Mouse (Mus musculus) fat pad, adult 2 months (tissue): ENCODE data around the gene Mnd1.

ENCODE experiments used
- DNase-seq: peaks from one replicate; pipeline ENCODE4 v3.0.0-alpha.2; 2011; ENCODE audit warnings: low read depth, low spot score; ENCODE audit errors: extremely low read depth

The Mnd1 gene

GRCm38 (mm10) chr3:84165391-84165790 is 9.8 kb upstream of the Mnd1 start:
- DNase-seq: no peak

GRCm38 (mm10) chr3:84157559-84158350 is 2.2 kb upstream of the Mnd1 start:
- DNase-seq: no peak

GRCm38 (mm10) chr3:84157011-84157410 is 1.4 kb upstream of the Mnd1 start:
- DNase-seq: no peak

GRCm38 (mm10) chr3:84156105-84156504 is 519 bp upstream of the Mnd1 start:
- no peak for DNase-seq

GRCm38 (mm10) chr3:84155146-84155545 is 440 bp downstream of the Mnd1 start:
- DNase-seq: no peak

- no peak for DNase-seq
Measured at GRCm38 (mm10) chr3:84154721-84155141, 855 bp downstream of the Mnd1 start.

GRCm38 (mm10) chr3:84149831-84150230 is 5.8 kb downstream of the Mnd1 start:
- DNase-seq: no peak

- no peak for DNase-seq
Measured at GRCm38 (mm10) chr3:84140947-84141346, 14.6 kb downstream of the Mnd1 start.

GRCm38 (mm10) chr3:84136509-84136908 is 19.1 kb downstream of the Mnd1 start:
- no peak for DNase-seq

- DNase-seq: no peak
Measured at GRCm38 (mm10) chr3:84135933-84136332, 19.7 kb downstream of the Mnd1 start.

GRCm38 (mm10) chr3:84135387-84135786 is 20.2 kb downstream of the Mnd1 start:
- no peak for DNase-seq

GRCm38 (mm10) chr3:84131369-84131768 is 24.2 kb downstream of the Mnd1 start:
- DNase-seq: no peak

- no peak for DNase-seq
Measured at GRCm38 (mm10) chr3:84130776-84131175, 24.8 kb downstream of the Mnd1 start.

GRCm38 (mm10) chr3:84128871-84129870 is 26.4 kb downstream of the Mnd1 start:
- DNase-seq: no peak

GRCm38 (mm10) chr3:84127431-84127830 is 28.2 kb downstream of the Mnd1 start:
- DNase-seq: no peak

- no peak for DNase-seq
Measured at GRCm38 (mm10) chr3:84126721-84127120, 28.9 kb downstream of the Mnd1 start.

GRCm38 (mm10) chr3:84125704-84126289 is 29.8 kb downstream of the Mnd1 start:
- DNase-seq: no peak

- DNase-seq: no peak
Measured at GRCm38 (mm10) chr3:84123461-84123860, 32.1 kb downstream of the Mnd1 start.

GRCm38 (mm10) chr3:84118718-84119117 is 36.9 kb downstream of the Mnd1 start:
- DNase-seq: no peak

- no peak for DNase-seq
Measured at GRCm38 (mm10) chr3:84118178-84118577, 37.4 kb downstream of the Mnd1 start.

GRCm38 (mm10) chr3:84108614-84109013 is 47.0 kb downstream of the Mnd1 start:
- no peak for DNase-seq
